Comparison of ENCODE assay signal across 8 mouse cellular contexts in the genomic region with DNA sequence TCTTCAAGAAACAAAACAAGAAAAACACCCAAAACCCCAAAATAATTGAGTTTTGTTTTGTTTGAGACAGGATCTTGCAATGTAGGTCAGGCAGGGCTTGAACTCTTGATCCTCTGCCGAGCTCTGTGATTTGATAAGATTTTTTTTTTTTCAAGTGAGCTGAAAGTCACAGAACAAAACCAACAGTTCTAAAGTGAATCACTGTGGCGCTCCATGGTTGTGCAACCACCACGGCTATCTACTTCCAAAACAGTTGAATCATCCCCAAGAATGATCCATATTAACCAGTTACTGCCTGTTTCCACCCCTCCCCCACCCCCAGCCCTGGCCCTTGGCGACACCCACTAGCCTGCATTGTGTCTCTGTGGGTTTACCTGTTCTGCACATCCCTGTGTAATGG. TPM values are rescaled to one million over a fixed set of nuclear protein-coding genes. Genes with fewer than 3 reads are reported as not detected.
DNase-seq lines count a peak whose midpoint lies in the region; ATAC-seq and TF ChIP-seq lines count a peak whose summit lies in the region.

No protein-coding gene starts in this region.

- no peak for DNase-seq in heart, adult 9 months (ENCODE audit: low spot score in 2 of 2)
- DNase-seq in MEL (ENCODE audit: low read depth, low spot score), result no peak
- DNase-seq in left cerebral cortex, postnatal 14 days (ENCODE audit: low spot score in 2 of 2), result no peak
- DNase-seq in right cerebral cortex, postnatal 25 days, result no peak
- DNase-seq in layer of hippocampus, postnatal 14 days (ENCODE audit: low spot score in 2 of 2), result no peak

- no peaks in the 10 kb centered on the region for H3K27me3 ChIP-seq in heart, embryonic 11.5 days (ENCODE audit: control insufficient read depth, insufficient read depth, low read length)
- no peaks in the 10 kb centered on the region for H3K27me3 ChIP-seq in MEL (ENCODE audit: control insufficient read depth in 1 of 2, insufficient read depth in 2 of 2, low read length in 2 of 2)
- no peaks in the 10 kb centered on the region for H3K27me3 ChIP-seq in forebrain, embryonic 16.5 days (replicated peaks; ENCODE audit: control insufficient read depth, insufficient read depth, low read length)
- H3K27me3 ChIP-seq in liver, embryonic 16.5 days (ENCODE audit: control insufficient read depth, insufficient read depth, low read depth, low read length), result no peaks in the 10 kb centered on the region

- no peak overlapping the region for H3K27ac ChIP-seq in heart, embryonic 11.5 days (ENCODE audit: low read depth, low read length)
- no peak overlapping the region for H3K27ac ChIP-seq in MEL (ENCODE audit: control insufficient read depth, low read depth, low read length)
- H3K27ac ChIP-seq in forebrain, embryonic 16.5 days (ENCODE audit: low read length), result no peak overlapping the region
- H3K27ac ChIP-seq in liver, embryonic 16.5 days (ENCODE audit: low read length), result peak overlapping the region; percentile 70

- H3K9ac ChIP-seq in heart, embryonic 11.5 days (ENCODE audit: low read depth, low read length), result no peak overlapping the region; the same call in 1 of the 2 replicates
- no peak overlapping the region for H3K9ac ChIP-seq in MEL (ENCODE audit: control insufficient read depth, low read depth, low read length, poor library complexity, severe bottlenecking)
- no peak overlapping the region for H3K9ac ChIP-seq in forebrain, embryonic 16.5 days (replicated peaks; ENCODE audit: low read depth, low read length)
- H3K9ac ChIP-seq in liver, embryonic 16.5 days (ENCODE audit: low read depth, low read length), result peak overlapping the region; percentile 80; the same call in 1 of the 2 replicates

- H3K4me2 ChIP-seq in heart, embryonic 11.5 days, result peak overlapping the region; percentile 84
- H3K4me2 ChIP-seq in forebrain, embryonic 16.5 days (ENCODE audit: low read length), result peak overlapping the region; percentile 94
- H3K4me2 ChIP-seq in liver, embryonic 16.5 days (ENCODE audit: low read depth, low read length), result peak overlapping the region; percentile 65

- no peak for ATAC-seq in heart, embryonic 11.5 days (replicated peaks; ENCODE audit: insufficient number of reproducible peaks, low FRiP score, low TSS enrichment)
- no peak for ATAC-seq in forebrain, embryonic 16.5 days
- ATAC-seq in liver, embryonic 16.5 days (ENCODE audit: low read depth), result no peak

- no peak for TF ChIP-seq CTCF in MEL (IDR thresholded peaks at IDR 0.05 in 2 of 3, conservative IDR thresholded peaks at IDR 0.05 in 1 of 3; ENCODE audit: control insufficient read depth in 1 of 3, insufficient read depth in 1 of 3, low read depth in 2 of 3, low read length in 3 of 3, poor library complexity in 1 of 3, severe bottlenecking in 1 of 3)

- no peaks in the 10 kb centered on the region for H3K9me3 ChIP-seq in heart, embryonic 11.5 days (replicated peaks; ENCODE audit: control insufficient read depth, low read length)
- H3K9me3 ChIP-seq in MEL (replicated peaks; ENCODE audit: insufficient read depth, low read length), result no peaks in the 10 kb centered on the region
- no peaks in the 10 kb centered on the region for H3K9me3 ChIP-seq in forebrain, embryonic 16.5 days (ENCODE audit: control insufficient read depth, low read length)
- no peaks in the 10 kb centered on the region for H3K9me3 ChIP-seq in liver, embryonic 16.5 days (replicated peaks; ENCODE audit: control insufficient read depth, low read length)

- TF ChIP-seq POLR2A in MEL (IDR thresholded peaks at IDR 0.05; ENCODE audit: control insufficient read depth in 1 of 2, insufficient read depth in 1 of 2, low read depth in 1 of 2, low read length in 2 of 2, poor library complexity in 1 of 2), result no peak

- H3K36me3 ChIP-seq in heart, embryonic 11.5 days (ENCODE audit: control insufficient read depth, insufficient read depth, low read length), result no peaks in the 10 kb centered on the region; the same call in 1 of the 2 replicates
- H3K36me3 ChIP-seq in MEL (ENCODE audit: control insufficient read depth in 1 of 2, insufficient read depth in 2 of 2, low read length in 2 of 2), result peaks cover 2 to 21% of the 10 kb centered on the region in 2 experiments; a peak in 2 of 4 replicates
- 0 out of 2 replicates have a peak, but pooled peaks cover 4% of the 10 kb centered on the region for H3K36me3 ChIP-seq in forebrain, embryonic 16.5 days (ENCODE audit: control insufficient read depth, insufficient read depth)
- H3K36me3 ChIP-seq in liver, embryonic 16.5 days (ENCODE audit: control insufficient read depth, insufficient read depth), result no peaks in the 10 kb centered on the region

- H3K4me1 ChIP-seq in heart, embryonic 11.5 days (ENCODE audit: control insufficient read depth, insufficient read depth, low read length), result peaks cover 12% of the 10 kb centered on the region
- peaks cover 2 to 18% of the 10 kb centered on the region in 2 experiments for H3K4me1 ChIP-seq in MEL (ENCODE audit: control insufficient read depth in 1 of 2, insufficient read depth in 2 of 2, low read length in 2 of 2)
- peaks cover 24% of the 10 kb centered on the region for H3K4me1 ChIP-seq in forebrain, embryonic 16.5 days (replicated peaks; ENCODE audit: control insufficient read depth, insufficient read depth, low read length)
- peaks cover 30% of the 10 kb centered on the region for H3K4me1 ChIP-seq in liver, embryonic 16.5 days (ENCODE audit: control insufficient read depth, low read depth, low read length)

- no peak for TF ChIP-seq EP300 in MEL (IDR thresholded peaks at IDR 0.05; ENCODE audit: low read depth in 1 of 2, low read length in 2 of 2)

- H3K4me3 ChIP-seq in heart, embryonic 11.5 days (ENCODE audit: low read depth, low read length), result peak overlapping the region; percentile 89
- no peak overlapping the region for H3K4me3 ChIP-seq in MEL (ENCODE audit: control insufficient read depth in 1 of 2, insufficient read depth in 1 of 2, low read depth in 2 of 2, low read length in 2 of 2)
- no peak overlapping the region; the same call in 1 of the 2 replicates for H3K4me3 ChIP-seq in forebrain, embryonic 16.5 days (replicated peaks; ENCODE audit: low read length)
- H3K4me3 ChIP-seq in liver, embryonic 16.5 days (ENCODE audit: low read depth, low read length), result peak overlapping the region; percentile 83

- peaks cover 41% of the 10 kb centered on the region for H3K79me2 ChIP-seq in MEL (ENCODE audit: control insufficient read depth, insufficient read depth, low read length, poor library complexity)

- intact Hi-C loops in left cerebral cortex, postnatal 14 days (cut with DNase I), result loop anchor here (5.0 kb wide), 1 partner anchor 47 kb away; no protein-coding TSS in a partner anchor

- TF ChIP-seq RAD21 in MEL (IDR thresholded peaks at IDR 0.05; ENCODE audit: low read depth, low read length), result no peak

- WGBS in heart, embryonic 11.5 days (ENCODE audit: insufficient replicate concordance), result 64% methylated on average over 4 of the region's 4 CpGs
- WGBS in forebrain, embryonic 16.5 days, result 86% methylated on average over 4 of the region's 4 CpGs
- WGBS in liver, embryonic 16.5 days (ENCODE audit: insufficient replicate concordance), result 46% methylated on average over 4 of the region's 4 CpGs

TF ChIP-seq in MEL, 35 proteins besides CTCF, POLR2A, EP300 and RAD21:
- peak; percentile 40; the same call in 1 of the 2 replicates for TF ChIP-seq ZNF384 (IDR thresholded peaks at IDR 0.05; ENCODE audit: low read depth, low read length)
- no peak for TF ChIP-seq NRF1 (IDR thresholded peaks at IDR 0.05; ENCODE audit: insufficient read depth, low read depth, low read length, poor library complexity, severe bottlenecking)

RNA-seq across cellular contexts. Expression of a gene that starts 1.5 kb away (rescaled TPM):
- polyA plus RNA-seq in heart, embryonic 11.5 days (2014; fragmentation: Nextera tagmentation; extraction: Ambion mirVana), result 41.5 and 45.9 TPM in 2 replicates
- 47.0 and 52.9 TPM in 2 replicates for total RNA-seq in MEL (2012; rRNA removed)
- polyA plus RNA-seq in MEL (2012; ENCODE audit: insufficient read depth in 1 of 2, insufficient read length in 2 of 2, low read depth in 1 of 2, low replicate concordance in 2 of 2, missing spikeins in 1 of 2), result 10 to 100 TPM in 1 of 2 experiments, not detected in 1; 70.0 TPM
- polyA plus RNA-seq in forebrain, embryonic 16.5 days (2015; fragmentation: Nextera tagmentation; extraction: Ambion mirVana), result 39.1 and 41.3 TPM in 2 replicates
- 24.8 and 31.5 TPM in 2 replicates for polyA plus RNA-seq in liver, embryonic 16.5 days (2015; fragmentation: Nextera tagmentation; extraction: Ambion mirVana)
- total RNA-seq in left cerebral cortex, postnatal 14 days (2021), result 10 to 100 TPM; 40.5 to 45.8 TPM
- total RNA-seq in layer of hippocampus, postnatal 14 days (2021), result 10 to 100 TPM; 39.8 to 41.8 TPM

RNA-seq across cellular contexts. Expression of a gene that starts 27.2 kb away (rescaled TPM):
- polyA plus RNA-seq in heart, embryonic 11.5 days (2014; fragmentation: Nextera tagmentation; extraction: Ambion mirVana), result 8.1 and 10.5 TPM in 2 replicates
- total RNA-seq in MEL (2012; rRNA removed), result 16.1 and 20.3 TPM in 2 replicates
- 10 to 100 TPM; 21.2 to 36.6 TPM for polyA plus RNA-seq in MEL (2012; ENCODE audit: insufficient read depth in 1 of 2, insufficient read length in 2 of 2, low read depth in 1 of 2, low replicate concordance in 2 of 2, missing spikeins in 1 of 2)
- 14.3 and 14.8 TPM in 2 replicates for polyA plus RNA-seq in forebrain, embryonic 16.5 days (2015; fragmentation: Nextera tagmentation; extraction: Ambion mirVana)
- 33.4 and 37.6 TPM in 2 replicates for polyA plus RNA-seq in liver, embryonic 16.5 days (2015; fragmentation: Nextera tagmentation; extraction: Ambion mirVana)
- total RNA-seq in left cerebral cortex, postnatal 14 days (2021), result 1 to 10 TPM; 4.1 to 6.0 TPM
- 1 to 10 TPM; 8.2 to 8.3 TPM for total RNA-seq in layer of hippocampus, postnatal 14 days (2021)

RNA-seq across cellular contexts. Expression of a gene that starts 27.4 kb away (rescaled TPM):
- 67.5 and 83.5 TPM in 2 replicates for polyA plus RNA-seq in heart, embryonic 11.5 days (2014; fragmentation: Nextera tagmentation; extraction: Ambion mirVana)
- total RNA-seq in MEL (2012; rRNA removed), result 62.4 and 74.8 TPM in 2 replicates
- polyA plus RNA-seq in MEL (2012; ENCODE audit: insufficient read depth in 1 of 2, insufficient read length in 2 of 2, low read depth in 1 of 2, low replicate concordance in 2 of 2, missing spikeins in 1 of 2), result 100 to 1,000 TPM in 1 of 2 experiments, not detected in 1; 123 TPM
- 226 and 246 TPM in 2 replicates for polyA plus RNA-seq in forebrain, embryonic 16.5 days (2015; fragmentation: Nextera tagmentation; extraction: Ambion mirVana)
- polyA plus RNA-seq in liver, embryonic 16.5 days (2015; fragmentation: Nextera tagmentation; extraction: Ambion mirVana), result 23.6 and 27.1 TPM in 2 replicates
- total RNA-seq in left cerebral cortex, postnatal 14 days (2021), result 100 to 1,000 TPM; 103 to 116 TPM
- total RNA-seq in layer of hippocampus, postnatal 14 days (2021), result 100 to 1,000 TPM; 111 to 121 TPM

Comparison
In these comparisons a context has a peak if more than half of its experiments do, and no peak if none do; other contexts are left out.
1. H3K4me3 ChIP-seq: peak in heart, embryonic 11.5 days (single experiment) and liver, embryonic 16.5 days (single experiment); none in MEL (0 of 2) and forebrain, embryonic 16.5 days (single experiment).
2. Peak in every context shown above with its lines, with median percentiles within 50 percentile points of each other: H3K4me2 ChIP-seq.